Mouse (Mus musculus) ES-Bruce4 (cell line): ENCODE measurements around the gene Slit3. TPM values are rescaled to one million over a fixed set of nuclear protein-coding genes. Genes with fewer than 3 reads are reported as not detected.

Experiments used
- H3K27ac ChIP-seq: 2 replicates; pipeline ENCODE4 v1.5.1; 2012; ENCODE audit warnings: low read length, inconsistent platforms; ENCODE audit not compliant: insufficient read depth
- H3K27me3 ChIP-seq: 2 replicates; pipeline ENCODE4 v1.6.1; 2012; ENCODE audit warnings: mild to moderate bottlenecking, low read length, inconsistent platforms; ENCODE audit not compliant: control insufficient read depth, poor library complexity, insufficient read depth, severe bottlenecking
- H3K36me3 ChIP-seq: 2 replicates; pipeline ENCODE4 v1.6.1; 2012; ENCODE audit warnings: inconsistent platforms, mild to moderate bottlenecking, low read length, moderate library complexity; ENCODE audit not compliant: control insufficient read depth, poor library complexity, insufficient read depth, severe bottlenecking
- H3K4me1 ChIP-seq: one replicate; pipeline ENCODE4 v1.8.1; 2011; ENCODE audit warnings: low read length; ENCODE audit not compliant: control insufficient read depth, insufficient read depth
- H3K4me3 ChIP-seq: 2 replicates; pipeline ENCODE4 v1.5.1; 2011; ENCODE audit warnings: low read depth, mild to moderate bottlenecking, low read length
- H3K9ac ChIP-seq: 2 replicates; pipeline ENCODE4 v1.6.1; 2012; ENCODE audit warnings: low read depth, mild to moderate bottlenecking, inconsistent platforms; ENCODE audit not compliant: poor library complexity, severe bottlenecking
- H3K9me3 ChIP-seq: replicated peaks from 2 replicates; pipeline ENCODE4 v1.6.1; 2012; ENCODE audit warnings: mild to moderate bottlenecking, low read length, inconsistent platforms; ENCODE audit not compliant: control insufficient read depth, poor library complexity, insufficient read depth, severe bottlenecking
- CTCF ChIP-seq: IDR thresholded peaks from one replicate; pipeline ENCODE4 v1.8.1; 2011; ENCODE audit warnings: low read depth, low read length
- EP300 ChIP-seq: IDR thresholded peaks from 2 replicates; pipeline ENCODE4 v1.6.1; 2011; ENCODE audit warnings: low read depth, low read length; ENCODE audit not compliant: insufficient read depth
- POLR2A ChIP-seq: IDR thresholded peaks from one replicate; pipeline ENCODE4 v1.8.1; 2011; ENCODE audit warnings: low read length; ENCODE audit not compliant: insufficient read depth
- polyA plus RNA-seq: library from polyadenylated mRNA; stranded (reverse); fragments of >200 nt; gene quantifications from 2 replicates; pipeline ENCODE4 v1.2.4, GENCODE M21; 2011; ENCODE audit warnings: low read depth; ENCODE audit not compliant: missing spikeins, insufficient read depth, insufficient read length

The Slit3 gene
- polyA plus RNA-seq, 1 experiment: 2.8 TPM

DNA sequence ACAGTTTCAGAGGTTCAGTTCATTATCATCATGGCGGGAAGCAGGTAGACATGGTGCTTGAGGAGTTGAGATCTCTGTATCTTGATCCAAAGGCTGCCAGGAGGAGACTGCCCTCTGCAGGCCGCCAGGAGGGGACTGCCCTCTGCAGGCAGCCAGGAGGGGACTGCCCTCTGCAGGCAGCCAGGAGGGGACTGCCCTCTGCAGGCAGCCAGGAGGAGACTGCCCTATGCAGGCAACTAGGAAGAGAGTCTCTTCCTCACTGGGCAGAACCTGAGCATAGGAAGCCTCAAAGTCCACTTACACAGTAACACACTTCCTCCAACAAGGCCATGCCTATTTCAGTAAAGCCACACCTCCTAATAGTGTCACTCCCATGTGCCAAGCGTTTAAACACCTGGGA, 546.4 kb downstream of the Slit3 start:
- Histone ChIP-seq H3K4me1 (no peaks in the 10 kb centered on the region), H3K4me3 (no peak overlapping the region), H3K9ac (no peak overlapping the region), H3K9me3 (no peaks in the 10 kb centered on the region), H3K36me3 (no peaks in the 10 kb centered on the region), H3K27me3 (no peaks in the 10 kb centered on the region), H3K27ac (no peak overlapping the region)
- peak; percentile 71 for TF ChIP-seq CTCF
- no peak for TF ChIP-seq POLR2A
- TF ChIP-seq EP300: no peak

DNA sequence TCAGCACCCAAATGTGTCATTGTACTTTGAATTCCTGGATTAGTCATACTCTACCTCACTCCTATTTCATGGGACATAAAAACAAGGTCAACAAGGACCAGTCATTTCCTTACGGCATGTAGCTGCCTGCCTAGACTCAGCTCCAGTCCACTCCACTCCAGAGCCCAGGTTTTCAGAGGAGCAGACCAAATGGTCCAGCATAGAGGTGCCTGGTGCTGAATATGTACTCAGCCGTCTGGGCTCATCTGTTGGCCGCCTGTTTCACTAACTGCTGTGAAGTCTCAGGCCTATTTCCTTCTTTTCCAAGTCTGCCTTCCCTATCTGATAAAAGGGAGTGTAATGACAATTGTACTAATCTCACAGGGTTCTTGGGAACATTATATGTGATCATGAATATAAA, 547.1 kb downstream of the Slit3 start:
- no peak overlapping the region for H3K27ac ChIP-seq
- H3K9me3 ChIP-seq: no peaks in the 10 kb centered on the region
- H3K9ac ChIP-seq: no peak overlapping the region
- H3K4me1 ChIP-seq: no peaks in the 10 kb centered on the region
- H3K36me3 ChIP-seq: no peaks in the 10 kb centered on the region
- H3K4me3 ChIP-seq: no peak overlapping the region
- no peaks in the 10 kb centered on the region for H3K27me3 ChIP-seq
- TF ChIP-seq EP300 (no peak), POLR2A (no peak), CTCF (no peak)

DNA sequence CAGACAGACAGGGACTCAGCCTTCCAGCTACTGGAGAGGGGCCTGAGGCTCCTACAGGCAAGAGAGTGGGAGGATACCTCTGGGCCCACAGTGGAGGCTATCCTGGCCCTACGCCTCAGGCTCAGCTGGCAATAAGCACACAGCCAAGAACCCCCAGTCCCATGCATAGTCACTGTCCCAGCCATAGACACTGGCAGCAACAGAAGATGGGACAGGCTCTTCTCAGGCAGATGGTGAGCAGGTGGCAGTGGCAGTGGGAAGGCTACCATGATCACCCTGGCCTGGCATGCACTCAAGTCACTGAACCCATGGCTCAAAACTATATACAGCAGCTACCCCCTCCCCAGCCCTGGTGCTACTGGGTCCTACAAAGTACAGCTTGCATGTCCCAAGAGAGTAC, 547.7 kb downstream of the Slit3 start:
- Histone ChIP-seq H3K27me3 (no peaks in the 10 kb centered on the region), H3K4me1 (no peaks in the 10 kb centered on the region), H3K4me3 (no peak overlapping the region), H3K27ac (no peak overlapping the region), H3K9ac (no peak overlapping the region), H3K36me3 (no peaks in the 10 kb centered on the region), H3K9me3 (no peaks in the 10 kb centered on the region)
- TF ChIP-seq POLR2A (no peak), CTCF (no peak), EP300 (no peak)

DNA sequence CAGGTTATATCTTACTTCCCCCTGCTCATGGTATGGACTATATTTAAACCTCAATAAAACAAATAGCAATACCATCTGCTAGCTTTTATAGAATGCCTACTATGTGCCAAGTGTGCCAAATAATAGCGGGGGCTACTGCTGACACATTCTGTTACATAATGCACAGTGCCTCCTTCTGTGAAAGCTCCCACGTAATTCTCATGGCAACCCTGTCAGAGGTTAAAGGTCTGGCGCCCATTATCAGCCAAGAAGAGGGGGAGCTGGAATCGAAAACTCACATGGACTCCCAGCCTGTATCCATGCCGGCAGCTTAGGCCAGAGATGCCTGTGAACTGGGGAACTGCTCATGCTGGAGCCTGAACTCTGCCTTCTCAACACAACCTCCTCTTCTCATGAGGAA, 548.5 kb downstream of the Slit3 start:
- H3K27me3 ChIP-seq: no peaks in the 10 kb centered on the region

DNA sequence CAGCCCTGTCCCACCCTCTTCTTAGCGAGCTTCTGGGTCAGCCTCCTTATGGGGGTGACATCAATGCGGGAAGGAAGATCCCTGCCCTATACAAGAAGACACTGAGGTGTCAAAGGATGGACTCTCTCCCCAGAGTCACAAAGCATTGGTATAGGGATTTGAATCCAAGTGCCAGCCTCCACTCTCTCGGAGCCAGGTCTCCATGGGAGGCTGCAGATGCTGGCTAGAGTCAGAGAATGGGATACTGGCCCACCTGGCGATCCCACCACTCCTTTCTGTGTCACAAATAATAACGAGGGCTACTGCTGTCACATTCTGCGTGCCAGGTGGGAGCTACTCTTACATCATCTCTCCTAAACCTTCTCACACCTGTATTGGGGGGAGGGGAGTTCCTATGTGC, 549.2 kb downstream of the Slit3 start:
- H3K4me3 ChIP-seq: no peak overlapping the region
- H3K36me3 ChIP-seq: no peaks in the 10 kb centered on the region
- H3K9me3 ChIP-seq: no peaks in the 10 kb centered on the region; the same call in 1 of the 2 replicates
- H3K4me1 ChIP-seq: no peaks in the 10 kb centered on the region
- H3K27ac ChIP-seq: no peak overlapping the region
- H3K9ac ChIP-seq: no peak overlapping the region
- no peaks in the 10 kb centered on the region for H3K27me3 ChIP-seq
- no peak for TF ChIP-seq CTCF
- TF ChIP-seq POLR2A: no peak
- TF ChIP-seq EP300: no peak

More for the DNA sequence above, 548.5 kb downstream of the Slit3 start:
- H3K9me3 ChIP-seq: no peaks in the 10 kb centered on the region; the same call in 1 of the 2 replicates
- H3K4me1 ChIP-seq: no peaks in the 10 kb centered on the region
- no peaks in the 10 kb centered on the region for H3K36me3 ChIP-seq
- no peak overlapping the region for H3K9ac ChIP-seq
- H3K4me3 ChIP-seq: no peak overlapping the region
- H3K27ac ChIP-seq: no peak overlapping the region
- no peak for TF ChIP-seq POLR2A
- TF ChIP-seq CTCF: no peak
- TF ChIP-seq EP300: no peak

DNA sequence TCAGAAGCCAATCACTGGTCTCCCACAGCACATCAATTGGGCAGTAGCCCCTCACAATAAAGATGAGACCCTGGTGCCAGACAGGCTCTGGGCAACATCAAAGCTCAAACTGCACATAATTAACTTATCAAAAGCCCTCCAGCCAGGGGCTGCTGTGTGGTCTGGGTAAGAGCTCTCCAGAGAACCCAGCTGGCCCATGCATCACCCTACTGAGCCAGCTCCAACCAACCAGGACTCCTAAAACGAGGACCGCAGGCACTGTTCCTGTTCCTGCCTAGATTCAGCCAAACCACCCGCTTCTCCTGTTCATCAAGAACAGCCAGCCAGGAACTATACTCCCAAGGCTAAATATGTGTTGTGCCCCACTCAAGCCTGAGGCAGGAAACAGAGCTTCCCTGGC, 549.7 kb downstream of the Slit3 start:
- TF ChIP-seq EP300: no peak
- TF ChIP-seq POLR2A: no peak
- TF ChIP-seq CTCF: no peak
- Histone ChIP-seq H3K4me3 (no peak overlapping the region), H3K9ac (no peak overlapping the region), H3K9me3 (no peaks in the 10 kb centered on the region; the same call in 1 of the 2 replicates), H3K27ac (no peak overlapping the region), H3K27me3 (no peaks in the 10 kb centered on the region), H3K4me1 (no peaks in the 10 kb centered on the region), H3K36me3 (no peaks in the 10 kb centered on the region)
